Mouse (Mus musculus) liver, embryonic 14 days (tissue): Measurements from ENCODE around the gene Ano1. TPM values are rescaled to one million over a fixed set of nuclear protein-coding genes. Genes with fewer than 3 reads are reported as not detected.

Source experiments
- polyA plus RNA-seq: library from polyadenylated mRNA; depleted of rRNA; stranded (reverse); fragments of >200 nt; gene quantifications from 2 replicates; pipeline ENCODE4 v1.2.3, GENCODE M21; 2012; rRNA removed

Gene Ano1
- 1.8 and 1.9 TPM in 2 replicates for polyA plus RNA-seq

GRCm38 (mm10) chr7:144751833-144752232 lies at the start of gene Ano1:
Ano1 (minus strand) TSS chr7:144751974.

GRCm38 (mm10) chr7:144582284-144582980 lies 169.3 kb downstream of the Ano1 start, which contains the start of gene Fadd:
Fadd (minus strand) TSS chr7:144582463.

DNA sequence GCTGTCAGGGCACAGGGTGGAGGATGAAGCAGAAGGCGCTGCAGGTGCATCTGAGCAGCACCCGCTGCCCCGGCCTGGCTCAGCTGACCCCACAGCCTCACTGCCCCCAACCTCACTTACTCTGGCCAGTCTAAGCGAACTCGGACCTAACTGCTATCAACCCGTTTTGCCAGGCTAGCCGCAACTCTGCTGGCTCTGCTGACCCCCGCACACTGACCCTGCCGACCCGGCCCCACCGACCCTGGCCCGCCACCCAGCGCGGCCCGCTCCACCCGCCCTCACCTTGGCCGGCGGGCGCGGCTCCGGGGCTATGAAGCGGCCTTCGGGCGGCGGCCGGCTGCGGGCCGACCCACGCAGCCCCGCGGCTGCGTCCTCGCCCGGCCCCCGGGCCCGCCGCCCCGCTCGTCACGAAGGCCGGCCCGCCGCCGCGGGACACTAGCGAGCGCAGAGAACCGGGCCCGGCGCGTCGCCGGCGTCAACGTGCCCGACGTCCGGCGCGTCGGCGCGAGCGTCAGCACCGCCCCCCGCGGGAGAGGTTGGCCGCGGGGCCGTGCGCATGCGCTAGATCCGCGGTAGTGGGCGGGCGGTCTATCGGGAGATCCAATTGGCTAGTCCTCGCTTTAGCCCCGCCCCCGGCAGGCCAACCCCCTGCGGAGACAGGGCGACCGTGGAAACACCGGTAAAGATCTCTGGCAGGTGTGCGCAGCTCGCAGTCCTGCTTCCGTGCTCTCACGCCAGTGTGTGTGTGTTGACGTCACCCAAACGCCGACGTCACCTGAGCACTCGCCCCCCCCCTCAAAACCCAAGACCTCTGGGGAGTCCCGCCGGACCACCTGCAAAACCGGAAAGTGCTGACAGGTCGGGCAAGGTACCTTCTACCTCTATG lies 198.3 kb downstream of the Ano1 start, which contains the start of gene Ppfia1:
Ppfia1 (minus strand) TSS at position 493 of the 886 bp plus-strand sequence.

Other genes with a start within 250 kb of the Ano1 start
- 14.4 and 14.6 TPM in 2 replicates for gene Ppfia1, start 198.2 kb downstream of the Ano1 start, polyA plus RNA-seq
- gene Fadd, start 169.5 kb downstream of the Ano1 start, polyA plus RNA-seq, result 3.9 and 4.1 TPM in 2 replicates
- gene Fgf3, start 86.1 kb upstream of the Ano1 start, polyA plus RNA-seq, result 0.12 TPM in 2 replicates
- gene Fgf4, start 95.4 kb upstream of the Ano1 start, polyA plus RNA-seq, result not detected in 2 replicates
- gene Fgf15, start 144.6 kb upstream of the Ano1 start, polyA plus RNA-seq, result 0.03 TPM in 1 of 2 replicates, not detected in the other
- 10.9 TPM in 2 replicates for gene LTO1, start 163.1 kb upstream of the Ano1 start, polyA plus RNA-seq
- gene Ccnd1, start 188.0 kb upstream of the Ano1 start, polyA plus RNA-seq, result 15.5 and 16.4 TPM in 2 replicates